Mouse (Mus musculus) macrophage (primary cell): ENCODE results near the gene Gm4214. TPM values are rescaled to one million over a fixed set of nuclear protein-coding genes. Genes with fewer than 3 reads are reported as not detected.
"Not testable (repeated sequence)": the region's sequence is repeated elsewhere in the genome, so short reads cannot be mapped to it uniquely, and the experiment has no call there.

Experiments
- H3K27ac ChIP-seq: fragments of 350-480 bp; formaldehyde crosslinking; 2 replicates; pipeline ENCODE4 v1.9.0; 2021
- H3K36me3 ChIP-seq: fragments of 350-480 bp; formaldehyde crosslinking; 2 replicates; pipeline ENCODE4 v1.9.0; 2021; ENCODE audit errors: inconsistent target
- H3K4me3 ChIP-seq: fragments of 350-480 bp; formaldehyde crosslinking; 2 replicates; pipeline ENCODE4 v1.9.0; 2021; ENCODE audit errors: inconsistent target
- H3K79me2 ChIP-seq: fragments of 350-480 bp; formaldehyde crosslinking; 2 replicates; pipeline ENCODE4 v1.9.0; 2021; ENCODE audit errors: inconsistent target
- WGBS: methylation state at CpG from one replicate; pipeline ENCODE4 v1.1.7; 2026; ENCODE audit warnings: inconsistent platforms; ENCODE audit not compliant: missing documents; 5-methylcytosine and 5-hydroxymethylcytosine counted together
- polyA plus RNA-seq: library from polyadenylated mRNA; stranded (reverse); fragments of 250-400 nt; gene quantifications from 3 replicates; pipeline ENCODE4 v1.2.4, GENCODE M21; 2018; ENCODE audit warnings: inconsistent platforms
- total RNA-seq, 78 experiments: library from RNA; depleted of rRNA; stranded (reverse); fragments of 250-400 nt; gene quantifications; 1 replicate in 9 of 78; 2 replicates in 24 of 78; 3 replicates in 43 of 78; 4 replicates in 2 of 78; pipeline ENCODE4 v1.2.4; 2018; ENCODE audit warnings: inconsistent platforms in 56 of 78

The Gm4214 gene
- not detected for total RNA-seq (2018; cell fraction: chromatin; rRNA removed)
- not detected for total RNA-seq (2018; cell fraction: cytosol; rRNA removed)
- total RNA-seq (2018; cell fraction: nucleus; rRNA removed) = not detected
- polyA plus RNA-seq = not detected in 3 replicates

- not testable (repeated sequence) for H3K27ac ChIP-seq, H3K79me2 ChIP-seq, H3K36me3 ChIP-seq, H3K4me3 ChIP-seq
- WGBS = no CpG with 5 or more reads among the region's 5 CpGs
Observed at GRCm38 (mm10) chr7:22984573-22984972, at the start of gene Gm4214. Gm4214 (minus strand) TSS chr7:22984673.

GRCm38 (mm10) chr7:23019823-23020222 is 35.4 kb upstream of the Gm4214 start, which contains the start of gene Gm4216:
Gm4216 (minus strand) TSS chr7:23019923.
- no CpG with 5 or more reads among the region's 3 CpGs for WGBS
- H3K4me3 ChIP-seq, H3K36me3 ChIP-seq, H3K27ac ChIP-seq, H3K79me2 ChIP-seq: not testable (repeated sequence)

Other genes with a start within 250 kb of the Gm4214 start
- gene Vmn1r157, start 223.0 kb downstream of the Gm4214 start, polyA plus RNA-seq = not detected in 3 replicates
- gene Vmn1r158, start 193.9 kb downstream of the Gm4214 start, polyA plus RNA-seq = not detected in 3 replicates
- gene Vmn1r159, start 141.1 kb downstream of the Gm4214 start, polyA plus RNA-seq = not detected in 3 replicates
- not detected in 3 replicates for gene Vmn1r160, start 113.4 kb downstream of the Gm4214 start, polyA plus RNA-seq
- not detected in 3 replicates for gene Gm4216, start 35.2 kb upstream of the Gm4214 start, polyA plus RNA-seq
- gene Vmn1r163, start 70.9 kb upstream of the Gm4214 start, polyA plus RNA-seq = not detected in 3 replicates
- gene Gm8720, start 82.8 kb upstream of the Gm4214 start, polyA plus RNA-seq = not detected in 3 replicates
- not detected in 3 replicates for gene Gm10662, start 159.8 kb upstream of the Gm4214 start, polyA plus RNA-seq
- gene Vmn1r165, start 232.7 kb upstream of the Gm4214 start, polyA plus RNA-seq = not detected in 3 replicates